Mouse (Mus musculus): ENCODE measurements around the gene Vwf. TPM values are rescaled to one million over a fixed set of nuclear protein-coding genes. Genes with fewer than 3 reads are reported as not detected.

Vwf gene
- polyA plus RNA-seq, 1 experiment: not detected

DNA sequence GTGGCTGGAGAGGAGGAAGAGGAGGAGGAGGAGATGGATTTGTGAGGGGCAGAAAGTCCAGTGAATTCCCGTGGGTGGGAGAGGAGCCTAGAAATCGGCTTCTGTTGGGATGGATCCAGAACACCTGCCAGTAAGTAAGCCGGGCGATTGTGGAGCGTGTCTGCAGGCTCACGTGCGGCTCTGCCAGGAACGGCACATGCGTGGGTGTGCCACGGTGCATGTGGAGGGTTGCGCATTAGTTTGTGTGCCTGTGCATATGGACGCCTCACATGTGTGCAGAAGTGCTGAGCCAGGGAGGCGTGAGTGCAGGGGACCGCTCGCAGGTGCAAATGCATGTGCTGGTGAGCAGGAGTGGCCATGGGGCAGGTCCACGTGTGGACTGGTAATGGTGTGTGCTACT, 164.7 kb downstream of the Vwf start:
- TF ChIP-seq CTCF (IDR thresholded peaks at IDR 0.05; ENCODE audit: insufficient read depth, low read depth, low read length) (no peak), POLR2A (IDR thresholded peaks at IDR 0.05; ENCODE audit: insufficient read depth, low read depth, low read length) (no peak)
- WGBS: 65% methylated on average over 16 of the region's 16 CpGs
- peaks cover 22% of the 10 kb centered on the region for H3K4me1 ChIP-seq (ENCODE audit: control insufficient read depth, insufficient read depth, low read length)
- no peak overlapping the region for H3K4me3 ChIP-seq (ENCODE audit: insufficient read depth, low read depth, low read length)
- no peak overlapping the region for H3K27ac ChIP-seq (ENCODE audit: insufficient read depth, low read depth, low read length)

DNA sequence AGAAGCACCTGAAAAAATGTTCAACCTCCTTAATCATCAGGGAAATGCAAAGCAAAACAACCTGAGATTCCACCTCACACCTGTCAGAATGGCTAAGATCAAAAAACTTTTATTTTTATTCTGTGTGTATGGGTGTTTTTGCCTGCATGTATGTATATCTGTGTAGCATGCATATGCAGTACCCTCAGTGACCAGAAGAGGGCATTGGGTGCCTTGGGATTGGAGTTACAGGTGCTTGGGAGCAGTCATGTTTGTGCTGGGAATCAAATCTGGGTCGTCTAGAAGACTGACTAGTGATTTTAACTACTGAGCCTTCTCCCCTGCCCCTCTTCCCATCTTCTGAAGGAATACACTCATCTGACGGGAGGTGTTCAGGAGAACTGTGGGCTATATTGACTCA, 179.8 kb downstream of the Vwf start:
- Histone ChIP-seq H3K27ac (ENCODE audit: insufficient read depth, low read depth, low read length) (no peak overlapping the region), H3K4me1 (ENCODE audit: control insufficient read depth, insufficient read depth, low read length) (peaks cover 4% of the 10 kb centered on the region), H3K4me3 (ENCODE audit: insufficient read depth, low read depth, low read length) (no peak overlapping the region)
- TF ChIP-seq CTCF (IDR thresholded peaks at IDR 0.05; ENCODE audit: insufficient read depth, low read depth, low read length) (no peak), POLR2A (IDR thresholded peaks at IDR 0.05; ENCODE audit: insufficient read depth, low read depth, low read length) (no peak)
- WGBS: 85% methylated on average over 2 of the region's 2 CpGs

DNA sequence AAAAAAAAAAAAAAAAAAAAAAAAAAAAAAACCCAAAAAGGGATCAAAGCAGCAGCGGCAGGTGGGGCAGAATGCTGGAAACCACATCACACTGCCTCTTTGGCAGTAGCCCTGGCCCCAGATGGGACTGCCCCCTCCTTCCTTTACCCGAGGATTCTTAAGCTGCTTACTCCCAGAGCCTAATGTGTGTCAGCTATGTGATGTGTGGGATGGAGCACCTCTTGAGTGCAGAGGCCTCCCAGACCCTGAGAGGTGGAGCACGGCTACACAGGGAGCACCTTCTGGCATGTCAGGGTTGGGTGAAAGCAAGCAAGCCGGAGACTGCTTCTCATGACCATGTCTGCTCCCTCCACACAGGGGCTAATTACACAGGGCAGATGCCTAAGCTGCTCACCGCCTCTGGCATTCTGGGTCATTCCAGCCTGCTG, 180.9 kb downstream of the Vwf start:
- Histone ChIP-seq H3K27ac (ENCODE audit: insufficient read depth, low read depth, low read length) (no peak overlapping the region), H3K4me1 (ENCODE audit: control insufficient read depth, insufficient read depth, low read length) (peaks cover 4% of the 10 kb centered on the region), H3K4me3 (ENCODE audit: insufficient read depth, low read depth, low read length) (no peak overlapping the region)
- 48% methylated on average over 5 of the region's 5 CpGs for WGBS
- TF ChIP-seq POLR2A (IDR thresholded peaks at IDR 0.05; ENCODE audit: insufficient read depth, low read depth, low read length) (no peak), CTCF (IDR thresholded peaks at IDR 0.05; ENCODE audit: insufficient read depth, low read depth, low read length) (no peak)

DNA sequence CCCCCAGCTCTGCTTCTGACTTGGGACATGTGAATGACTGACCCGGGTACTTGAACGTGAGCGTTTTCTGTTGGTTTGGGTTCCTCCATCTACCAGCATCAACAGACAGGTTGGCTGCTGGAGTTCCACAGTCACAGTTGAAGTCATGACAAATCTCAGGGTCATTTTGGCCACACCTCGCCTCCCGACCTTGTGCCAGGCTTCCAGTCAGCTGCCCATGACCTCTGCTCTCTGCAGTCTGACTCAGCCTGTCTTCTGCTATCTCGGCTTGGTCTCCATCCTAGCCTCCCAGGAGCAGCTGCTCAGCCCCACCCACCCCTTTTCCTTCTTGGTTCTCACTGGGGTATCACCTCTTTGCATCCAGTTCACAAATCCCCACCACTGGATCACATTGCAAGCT, 182.9 kb downstream of the Vwf start:
- TF ChIP-seq POLR2A (IDR thresholded peaks at IDR 0.05; ENCODE audit: insufficient read depth, low read depth, low read length): no peak
- no peak for TF ChIP-seq CTCF (IDR thresholded peaks at IDR 0.05; ENCODE audit: insufficient read depth, low read depth, low read length)
- 91% methylated on average over 6 of the region's 6 CpGs for WGBS
- no peak overlapping the region for H3K27ac ChIP-seq (ENCODE audit: insufficient read depth, low read depth, low read length)
- no peak overlapping the region for H3K4me3 ChIP-seq (ENCODE audit: insufficient read depth, low read depth, low read length)
- H3K4me1 ChIP-seq (ENCODE audit: control insufficient read depth, insufficient read depth, low read length): peaks cover 4% of the 10 kb centered on the region

DNA sequence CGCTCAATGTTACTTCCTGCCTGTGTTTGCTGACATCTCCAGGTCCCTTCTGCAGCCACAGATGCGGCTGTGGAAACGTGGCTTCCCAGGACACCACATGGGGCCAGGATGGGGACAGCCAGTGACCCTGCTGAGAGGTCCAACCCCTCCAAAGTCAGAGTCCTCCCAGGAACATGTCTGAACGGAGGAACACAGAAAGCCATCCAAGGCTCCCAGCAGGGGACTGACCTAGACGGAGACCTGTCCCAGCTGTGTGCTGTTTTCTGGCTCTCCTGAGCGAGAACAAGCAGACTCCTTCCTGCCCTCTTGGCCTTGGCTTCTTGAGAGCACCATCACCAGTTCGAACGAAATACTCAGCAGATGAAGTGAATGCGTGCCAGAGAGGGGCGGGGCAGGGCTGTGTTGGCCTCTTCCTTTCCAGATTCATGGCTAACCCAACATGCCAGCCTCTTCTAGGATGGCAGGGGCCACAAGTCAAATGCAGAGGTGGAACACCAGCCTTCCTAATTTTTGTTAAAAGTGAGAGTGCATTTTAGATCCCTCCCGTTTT, 183.5 kb downstream of the Vwf start:
- 79% methylated on average over 11 of the region's 11 CpGs for WGBS
- Histone ChIP-seq H3K4me1 (ENCODE audit: control insufficient read depth, insufficient read depth, low read length) (peaks cover 4% of the 10 kb centered on the region), H3K27ac (ENCODE audit: insufficient read depth, low read depth, low read length) (no peak overlapping the region), H3K4me3 (ENCODE audit: insufficient read depth, low read depth, low read length) (no peak overlapping the region)
- no peak for TF ChIP-seq POLR2A (IDR thresholded peaks at IDR 0.05; ENCODE audit: insufficient read depth, low read depth, low read length)
- no peak for TF ChIP-seq CTCF (IDR thresholded peaks at IDR 0.05; ENCODE audit: insufficient read depth, low read depth, low read length)

Other genes with a start within 250 kb of the Vwf start
- gene Ltbr, start 232.9 kb upstream of the Vwf start, polyA plus RNA-seq (2012; ENCODE audit: insufficient read depth, insufficient read length, low replicate concordance, missing spikeins): not detected in 2 replicates
- not detected in 2 replicates for gene Scnn1a, start 226.1 kb upstream of the Vwf start, polyA plus RNA-seq (2012; ENCODE audit: insufficient read depth, insufficient read length, low replicate concordance, missing spikeins)
- not detected in 2 replicates for gene Tnfrsf1a, start 197.4 kb upstream of the Vwf start, polyA plus RNA-seq (2012; ENCODE audit: insufficient read depth, insufficient read length, low replicate concordance, missing spikeins)
- not detected in 2 replicates for gene Plekhg6, start 166.0 kb upstream of the Vwf start, polyA plus RNA-seq (2012; ENCODE audit: insufficient read depth, insufficient read length, low replicate concordance, missing spikeins)
- gene Cd9, start 52.0 kb upstream of the Vwf start, polyA plus RNA-seq (2012; ENCODE audit: insufficient read depth, insufficient read length, low replicate concordance, missing spikeins): not detected in 2 replicates
- gene Ano2, start 143.6 kb downstream of the Vwf start, polyA plus RNA-seq (2012; ENCODE audit: insufficient read depth, insufficient read length, low replicate concordance, missing spikeins): not detected in 2 replicates